Mouse (Mus musculus) left cerebral cortex, postnatal 10 days (tissue): ENCODE measurements around the gene Hhatl. TPM values are rescaled to one million over a fixed set of nuclear protein-coding genes. Genes with fewer than 3 reads are reported as not detected.

Experiments
- DNase-seq, 2 experiments: peaks; one replicate each; pipeline ENCODE4 v3.0.0; 2021 to 2022; ENCODE audit warnings: low spot score in 2 of 2, mixed read lengths in 1 of 2; ENCODE audit errors: extremely low spot score in 1 of 2
- intact Hi-C: fragments of 180-260 bp; cut with DNase I; formaldehyde crosslinking; loops from one replicate; pipeline ENCODE4 v1.15.1; 2025
- total RNA-seq, 2 experiments: library from RNA; stranded (reverse); gene quantifications; 2 replicates each; pipeline ENCODE4 v1.2.3; 2021

Hhatl gene
- total RNA-seq, result 1 to 10 TPM; 3.8 TPM

- DNase-seq, result peak in 1 of 2 experiments; percentile 64
- intact Hi-C loops, result no loop called here
Observed at GRCm38 (mm10) chr9:121791757-121792521, at the start of gene Hhatl. Hhatl (minus strand) TSS chr9:121792507.

- no peak for DNase-seq
- intact Hi-C loops, result no loop called here
Observed at GRCm38 (mm10) chr9:121839622-121839965, 47.3 kb upstream of the Hhatl start.

GRCm38 (mm10) chr9:121838829-121839621, 46.7 kb upstream of the Hhatl start, which contains the start of gene Ccdc13:
Ccdc13 (minus strand) TSS chr9:121839461.
- DNase-seq, result peak; percentile 88 to 94
- intact Hi-C loops, result no loop called here

- DNase-seq, result no peak
- intact Hi-C loops, result no loop called here
Observed at GRCm38 (mm10) chr9:121838008-121838407, 45.7 kb upstream of the Hhatl start.

- DNase-seq, result peak in 1 of 2 experiments; percentile 9
- intact Hi-C loops, result loop anchor here (5.0 kb wide), 1 partner anchor 77 kb away; the partner anchor contains the start of gene Zfp651
Observed at GRCm38 (mm10) chr9:121833825-121834224, 41.5 kb upstream of the Hhatl start.

- peak; percentile 81 to 83 for DNase-seq
- intact Hi-C loops, result loop anchor here (5.0 kb wide), 1 partner anchor 74 kb away; the partner anchor contains the start of gene Zfp651
Observed at GRCm38 (mm10) chr9:121830956-121831293, 38.6 kb upstream of the Hhatl start.

- peak in 1 of 2 experiments; percentile 65 for DNase-seq
- intact Hi-C loops, result loop anchor here (5.0 kb wide), 1 partner anchor 73 kb away; the partner anchor contains the start of gene Zfp651
Observed at GRCm38 (mm10) chr9:121830243-121830955, 38.1 kb upstream of the Hhatl start.

GRCm38 (mm10) chr9:121829270-121829992, 37.1 kb upstream of the Hhatl start:
- DNase-seq, result no peak
- intact Hi-C loops, result no loop called here

GRCm38 (mm10) chr9:121828314-121828713, 36.0 kb upstream of the Hhatl start:
- DNase-seq, result no peak
- intact Hi-C loops, result no loop called here

- intact Hi-C loops, result no loop called here
- DNase-seq, result no peak
Observed at GRCm38 (mm10) chr9:121826356-121826755, 34.0 kb upstream of the Hhatl start.

- intact Hi-C loops, result no loop called here
Observed at GRCm38 (mm10) chr9:121823991-121824390, 31.7 kb upstream of the Hhatl start.

GRCm38 (mm10) chr9:121823051-121823450, 30.7 kb upstream of the Hhatl start:
- intact Hi-C loops, result no loop called here
- DNase-seq, result no peak

More at GRCm38 (mm10) chr9:121823991-121824390, 31.7 kb upstream of the Hhatl start:
- DNase-seq, result no peak

GRCm38 (mm10) chr9:121822585-121822991, 30.3 kb upstream of the Hhatl start:
- DNase-seq, result peak in 1 of 2 experiments; percentile 54
- intact Hi-C loops, result no loop called here

- intact Hi-C loops, result no loop called here
- no peak for DNase-seq
Observed at GRCm38 (mm10) chr9:121820765-121821164, 28.5 kb upstream of the Hhatl start.

- intact Hi-C loops, result no loop called here
- DNase-seq, result peak in 1 of 2 experiments; percentile 30
Observed at GRCm38 (mm10) chr9:121819771-121820471, 27.6 kb upstream of the Hhatl start.

GRCm38 (mm10) chr9:121819073-121819770, 26.9 kb upstream of the Hhatl start:
- intact Hi-C loops, result no loop called here
- peak in 1 of 2 experiments; percentile 23 for DNase-seq

GRCm38 (mm10) chr9:121815183-121815582, 22.9 kb upstream of the Hhatl start:
- intact Hi-C loops, result no loop called here

More at GRCm38 (mm10) chr9:121815183-121815582, 22.9 kb upstream of the Hhatl start:
- no peak for DNase-seq
